Mouse (Mus musculus): ENCODE results near the gene Cip2a.
A peak's percentile ranks its signal among the peaks of the same experiment; 100 is the strongest.

The Cip2a gene

DNA sequence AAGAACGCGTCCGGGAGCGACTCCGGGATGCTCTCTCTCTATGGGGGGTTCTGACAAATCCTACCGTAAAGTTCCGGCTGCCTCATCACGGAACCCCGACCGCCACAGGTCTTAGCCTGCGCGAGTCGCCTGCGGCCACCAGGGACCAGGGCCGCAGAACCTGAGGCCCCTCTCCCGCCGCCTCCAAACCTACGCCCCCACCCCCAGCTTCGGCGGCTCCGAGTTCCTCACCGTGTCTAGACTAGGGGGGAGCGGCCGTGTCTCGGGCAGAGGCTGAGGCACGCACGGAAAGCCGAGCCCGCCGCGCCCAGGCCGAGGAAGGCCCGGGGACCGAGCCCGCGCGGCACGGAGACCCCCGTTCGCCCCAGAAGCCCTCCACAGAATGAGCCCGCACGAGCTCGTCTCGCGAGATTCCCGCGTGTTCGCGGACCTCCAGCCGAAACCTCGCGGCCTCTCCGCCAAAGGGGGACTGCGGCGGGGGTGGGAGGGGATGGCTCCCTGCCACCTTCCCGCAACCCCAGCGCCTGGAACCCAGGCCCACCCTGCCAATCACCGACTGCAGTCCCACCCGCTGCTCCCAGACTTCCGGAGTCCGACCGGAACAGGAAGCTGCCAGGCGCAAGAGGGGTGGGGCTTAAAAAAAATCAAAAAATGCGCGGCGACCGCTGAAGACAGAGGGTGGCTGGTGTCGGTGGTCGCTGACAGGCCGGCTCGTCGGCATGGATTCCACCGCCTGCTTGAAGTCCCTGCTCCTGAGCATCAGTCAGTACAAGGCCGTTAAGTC is at the start of gene Cip2a, which contains the start of gene Dzip3:
TSS of gene Cip2a (plus strand) at position 627 of the 784 bp plus-strand sequence.
TSS of gene Dzip3 (minus strand) at position 607 of the 784 bp plus-strand sequence.
- peak; percentile 89 to 90 for DNase-seq (ENCODE audit: low spot score in 2 of 2)

DNA sequence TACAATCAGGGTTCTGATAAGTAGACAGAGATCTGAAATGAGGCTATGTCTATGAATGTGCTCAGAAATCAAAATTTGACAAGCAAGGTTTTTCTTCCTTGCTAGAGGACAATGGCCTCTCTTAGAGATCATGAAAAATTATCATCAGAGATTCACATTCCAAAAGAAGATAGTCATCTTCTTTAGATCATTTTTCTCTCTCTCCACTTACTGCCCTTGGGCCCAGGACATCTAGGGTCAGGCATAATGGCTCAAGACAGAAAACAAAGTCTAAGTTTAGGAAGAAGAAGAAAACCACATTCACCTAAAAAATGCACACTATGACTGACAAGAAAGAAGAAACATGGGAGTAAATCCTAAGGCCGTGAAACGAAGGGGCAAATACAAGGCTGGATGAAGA is 21.0 kb upstream of the Cip2a start:
- DNase-seq (ENCODE audit: low spot score in 2 of 2) = no peak

DNA sequence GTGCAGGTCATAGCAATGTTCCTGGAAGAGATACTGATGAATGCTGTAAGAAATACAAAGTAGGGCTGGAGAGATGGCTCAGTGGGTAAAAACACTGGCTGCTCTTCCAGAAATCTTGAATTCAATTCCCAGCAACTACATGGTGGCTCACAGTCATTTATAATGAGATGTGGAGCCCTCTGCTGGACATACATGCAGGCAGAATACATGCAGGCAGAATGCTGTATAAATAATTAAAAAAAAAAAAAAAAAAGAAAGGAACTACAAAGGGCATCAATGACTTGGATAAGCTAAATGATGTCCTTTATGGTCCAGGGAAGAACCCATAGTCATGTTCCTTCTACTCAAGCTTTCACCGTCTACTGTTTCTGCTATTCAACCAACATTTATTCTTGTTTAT is 20.4 kb upstream of the Cip2a start:
- DNase-seq (ENCODE audit: low spot score in 2 of 2) = peak in 1 of 2 experiments; percentile 10

DNA sequence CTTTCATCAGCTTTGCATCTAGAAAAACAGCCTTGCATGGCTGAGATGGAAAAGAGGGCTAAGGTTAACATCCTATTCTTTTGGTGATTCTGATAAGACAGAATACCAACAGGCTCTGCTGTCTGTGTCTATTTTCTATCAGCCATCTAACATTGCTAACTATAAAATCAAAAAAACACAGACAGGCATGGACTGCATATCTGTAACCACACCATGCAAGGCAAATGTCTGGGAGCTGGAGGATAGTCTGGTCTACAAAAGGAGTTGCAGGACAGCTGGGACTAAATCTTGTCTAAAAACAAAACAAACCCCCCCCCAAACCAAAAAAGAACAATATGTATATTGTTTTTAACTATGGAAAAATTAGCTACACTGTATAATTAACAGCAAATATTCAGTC is 14.0 kb upstream of the Cip2a start:
- no peak for DNase-seq (ENCODE audit: low spot score in 2 of 2)

DNA sequence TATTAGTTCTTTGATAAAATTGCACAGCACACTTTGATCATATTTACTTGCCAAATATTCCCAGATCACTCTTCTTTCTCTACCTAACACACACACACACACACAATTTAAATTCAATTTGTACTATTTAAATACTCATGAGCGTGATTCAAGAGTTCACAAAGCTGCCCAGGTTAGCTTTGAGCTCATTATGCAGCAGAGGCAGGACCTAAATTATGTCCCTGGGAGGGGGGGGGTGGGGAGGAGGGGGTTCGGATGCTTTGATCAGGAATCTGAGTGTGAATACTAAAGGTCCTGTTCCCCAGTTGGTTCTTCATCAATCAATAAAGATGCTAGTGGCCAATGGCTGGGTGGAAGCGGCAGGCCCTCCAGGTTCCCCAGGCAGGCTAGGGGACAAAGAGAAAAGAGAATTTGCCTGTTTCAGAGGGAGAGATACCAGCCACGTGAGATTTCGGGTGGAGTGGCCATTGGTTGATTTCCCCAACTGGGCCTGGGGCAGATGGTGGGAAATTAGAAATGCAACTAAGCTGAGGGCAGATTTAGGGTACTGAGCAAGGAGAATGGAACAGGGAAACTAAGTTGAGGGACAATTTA is 8.9 kb upstream of the Cip2a start:
- DNase-seq (ENCODE audit: low spot score in 2 of 2) = no peak

DNA sequence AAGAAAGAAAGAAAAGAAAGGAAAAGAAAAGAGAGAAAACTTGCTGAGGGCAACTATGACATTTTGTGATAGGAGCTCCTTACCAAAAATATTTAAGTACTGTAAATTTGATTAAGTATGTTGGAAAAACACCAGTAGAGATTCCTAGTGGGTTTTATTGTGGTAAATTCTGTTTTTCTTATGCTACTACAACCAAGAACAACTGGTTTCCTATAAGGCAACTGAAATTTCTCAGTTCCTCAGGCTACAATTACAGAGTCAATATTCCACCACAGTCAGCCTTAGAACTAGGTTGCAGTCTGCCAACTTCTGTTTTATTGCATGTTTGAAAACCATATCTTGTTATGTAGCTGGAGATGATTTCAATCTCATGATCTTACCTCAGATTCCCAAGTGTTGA is 4.3 kb upstream of the Cip2a start:
- no peak for DNase-seq (ENCODE audit: low spot score in 2 of 2)

DNA sequence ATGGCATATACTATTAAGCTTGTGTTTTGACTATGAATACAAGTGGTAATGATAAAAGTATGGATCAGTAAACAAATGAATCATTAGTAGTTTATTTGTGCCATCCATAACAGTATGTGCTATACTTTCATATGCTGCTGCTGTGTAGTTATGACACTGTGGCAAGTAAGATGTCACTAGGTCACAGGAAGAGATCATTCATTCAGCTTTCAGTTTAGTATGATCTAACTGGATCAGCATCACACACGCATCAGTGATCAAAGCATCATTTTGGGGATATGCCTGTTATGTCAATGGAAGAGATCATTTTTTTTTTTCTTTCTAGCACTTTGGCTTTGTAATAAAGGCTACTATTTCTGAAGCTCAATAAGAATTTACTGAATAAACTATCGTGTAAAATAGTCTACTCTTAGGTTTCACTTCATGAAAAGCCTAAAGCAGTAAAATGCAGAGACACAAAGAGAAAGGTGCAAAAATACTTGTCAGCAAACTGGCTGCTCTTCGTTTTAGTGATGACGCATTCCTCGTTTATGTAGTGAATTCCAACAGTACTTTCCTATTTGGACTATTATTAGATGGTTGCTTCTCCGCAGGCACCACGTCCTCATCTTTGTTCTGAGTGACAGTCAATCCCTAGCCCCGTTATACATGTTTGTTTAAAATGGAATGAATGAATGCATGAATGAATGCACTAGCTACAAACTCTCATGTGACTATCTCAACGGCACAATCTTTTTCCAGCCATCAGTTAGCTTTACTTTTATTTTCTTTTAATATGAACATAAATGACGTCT is 1.4 kb upstream of the Cip2a start:
- DNase-seq (ENCODE audit: low spot score in 2 of 2) = no peak

DNA sequence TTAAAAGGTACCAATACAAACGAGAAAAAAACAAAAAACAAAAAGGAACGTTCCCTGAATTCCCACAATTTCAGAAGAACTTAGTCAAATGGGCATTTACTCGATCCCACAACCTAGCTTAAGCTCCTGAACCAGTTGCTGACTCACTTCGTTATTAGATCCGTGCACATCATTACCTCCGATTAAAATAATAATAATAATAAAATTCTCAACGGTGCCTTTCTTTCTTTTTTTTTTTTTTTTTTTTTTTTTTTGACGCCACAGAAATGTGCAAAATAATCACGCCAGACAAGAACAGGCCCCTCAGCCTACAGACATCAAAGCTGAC is 790 bp upstream of the Cip2a start:
- DNase-seq (ENCODE audit: low spot score in 2 of 2) = no peak

DNA sequence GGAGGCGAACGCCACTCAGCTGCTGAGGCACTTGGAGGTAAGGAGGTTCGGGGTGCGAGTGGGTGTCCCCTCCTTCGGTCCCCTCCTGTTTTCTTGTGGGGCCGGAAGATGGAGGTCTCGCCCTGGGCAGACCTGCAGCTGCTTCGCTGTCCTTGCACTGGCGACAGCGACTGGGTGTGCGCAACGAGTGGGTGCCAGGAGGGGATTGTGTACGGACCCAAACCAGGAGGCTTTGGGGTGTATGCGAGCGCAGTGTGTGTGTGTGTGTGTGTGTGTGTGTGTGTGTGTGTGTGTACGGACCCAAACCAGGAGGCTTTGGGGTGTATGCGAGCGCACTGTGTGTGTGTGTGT is 333 bp downstream of the Cip2a start:
- DNase-seq (ENCODE audit: low spot score in 2 of 2) = no peak

DNA sequence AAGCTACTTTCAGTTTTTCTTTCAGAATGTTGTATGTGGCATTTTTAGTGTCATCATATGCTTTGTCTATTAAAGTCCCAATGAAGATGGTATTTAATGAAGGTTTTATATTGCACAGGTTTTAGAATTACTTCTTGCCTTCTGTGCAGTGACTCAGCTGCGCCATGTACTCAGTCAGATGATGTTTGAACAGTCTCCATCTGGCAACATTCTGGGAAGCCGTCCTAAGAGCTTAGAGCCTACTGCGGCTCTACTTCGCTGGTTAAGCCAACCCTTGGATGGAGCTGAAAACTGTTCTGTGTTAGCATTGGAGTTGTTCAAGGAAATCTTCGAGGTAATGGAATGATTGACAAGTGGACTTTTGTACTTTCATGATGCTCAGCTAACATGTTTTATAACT is 10.2 kb downstream of the Cip2a start:
- no peak for DNase-seq (ENCODE audit: low spot score in 2 of 2)

DNA sequence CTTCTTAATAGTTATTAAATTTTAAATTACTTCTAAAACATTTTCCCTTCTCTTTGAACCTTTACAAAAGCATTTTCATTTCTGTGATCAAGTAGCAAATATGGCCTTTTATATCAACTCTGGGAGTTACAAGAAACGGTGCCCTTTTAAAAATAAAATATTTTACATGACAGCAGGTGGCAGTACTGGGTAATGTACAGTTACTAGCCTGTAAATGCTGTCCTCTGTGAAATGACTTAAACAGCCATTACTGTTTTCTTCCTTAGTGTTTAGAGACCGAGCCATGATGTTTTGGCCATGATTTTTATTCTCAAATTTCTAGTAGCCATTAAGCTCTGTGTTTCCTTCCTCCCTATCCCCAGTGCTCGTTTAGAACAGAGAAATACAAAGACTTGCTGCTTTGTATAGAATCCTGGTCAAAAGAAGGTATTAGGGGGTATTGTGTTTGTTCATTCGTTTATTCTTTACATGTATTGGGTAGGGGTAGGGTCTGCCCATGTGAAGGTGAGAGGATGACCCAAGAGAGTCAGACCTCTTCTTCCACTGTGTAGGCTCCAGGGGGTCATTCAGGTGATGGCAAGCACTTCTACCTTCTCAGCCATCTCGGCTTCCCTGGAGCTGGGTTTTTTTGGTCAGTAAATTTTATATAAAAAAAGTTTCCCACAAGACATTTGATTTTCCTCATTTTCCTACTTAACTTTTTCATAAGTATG is 22.8 kb downstream of the Cip2a start:
- no peak for DNase-seq (ENCODE audit: low spot score in 2 of 2)

DNA sequence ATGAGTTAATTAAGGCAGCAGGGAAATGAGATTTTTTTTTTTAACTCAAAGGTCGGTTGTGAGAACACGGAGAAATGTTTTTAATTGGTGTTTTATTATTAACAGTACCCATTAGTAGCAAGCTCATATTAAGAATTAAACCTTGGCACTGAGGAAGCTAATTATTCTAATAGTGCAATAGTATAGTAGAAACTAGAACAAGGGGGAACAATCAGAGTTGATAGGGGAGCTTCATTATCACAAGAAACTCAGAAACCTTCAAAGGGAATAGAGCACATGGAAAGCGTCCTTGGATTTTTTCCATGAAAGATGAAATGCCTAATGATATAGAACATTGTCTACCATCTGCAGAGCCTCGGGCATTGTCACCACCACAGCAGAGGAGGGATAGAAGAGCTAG is 41.9 kb downstream of the Cip2a start:
- no peak for DNase-seq (ENCODE audit: low spot score in 2 of 2)

DNA sequence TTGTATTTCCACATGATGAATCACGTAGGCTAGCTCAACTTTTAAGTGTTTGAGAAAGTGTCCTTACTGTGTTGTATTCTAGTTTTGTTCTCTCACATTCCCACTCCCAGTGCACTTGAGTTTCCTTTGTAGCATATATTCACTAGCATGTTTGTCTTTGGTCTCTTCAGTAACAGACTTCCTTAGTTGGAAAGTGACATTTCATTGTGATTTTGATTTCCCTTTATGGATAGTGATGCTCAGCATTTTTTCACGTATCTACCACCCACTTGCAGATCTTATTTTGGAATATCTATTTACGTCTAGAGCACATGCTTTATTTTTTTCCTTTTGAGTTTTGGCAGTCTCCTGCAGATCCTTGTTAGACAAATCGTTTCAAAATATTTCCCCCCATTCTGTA is 43.8 kb downstream of the Cip2a start:
- no peak for DNase-seq (ENCODE audit: low spot score in 2 of 2)

DNA sequence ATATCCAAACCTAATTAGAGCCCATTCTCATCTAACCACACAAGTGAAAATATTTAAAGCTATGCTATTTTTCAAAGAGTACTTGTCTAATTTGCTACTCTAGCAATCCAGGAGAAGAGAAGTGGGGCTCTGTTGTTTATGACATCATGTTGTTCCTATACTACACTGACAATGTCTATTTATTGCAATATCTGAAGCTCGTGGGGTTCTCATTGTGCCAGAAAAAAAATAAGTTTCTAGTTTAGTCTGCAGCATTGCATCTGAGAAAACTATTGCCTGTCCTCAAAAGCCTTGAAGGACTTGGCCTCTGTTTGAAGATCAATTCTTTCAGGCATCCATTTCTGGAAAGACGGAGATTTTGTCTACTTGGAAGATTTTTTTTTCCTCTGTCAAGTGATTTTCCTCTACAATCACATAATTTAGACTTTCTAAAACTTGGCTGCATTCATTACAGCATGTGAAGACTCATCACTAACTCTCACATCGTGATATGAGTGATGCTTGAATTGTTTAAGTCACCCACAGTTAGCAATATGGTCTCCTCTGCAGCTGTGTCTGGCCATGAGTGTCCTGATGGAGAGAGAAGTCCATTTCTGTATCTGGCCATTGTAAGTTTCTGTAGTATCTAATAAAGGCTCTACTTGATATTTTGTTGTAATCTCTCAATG is 46.7 kb downstream of the Cip2a start:
- no peak for DNase-seq (ENCODE audit: low spot score in 2 of 2)

DNA sequence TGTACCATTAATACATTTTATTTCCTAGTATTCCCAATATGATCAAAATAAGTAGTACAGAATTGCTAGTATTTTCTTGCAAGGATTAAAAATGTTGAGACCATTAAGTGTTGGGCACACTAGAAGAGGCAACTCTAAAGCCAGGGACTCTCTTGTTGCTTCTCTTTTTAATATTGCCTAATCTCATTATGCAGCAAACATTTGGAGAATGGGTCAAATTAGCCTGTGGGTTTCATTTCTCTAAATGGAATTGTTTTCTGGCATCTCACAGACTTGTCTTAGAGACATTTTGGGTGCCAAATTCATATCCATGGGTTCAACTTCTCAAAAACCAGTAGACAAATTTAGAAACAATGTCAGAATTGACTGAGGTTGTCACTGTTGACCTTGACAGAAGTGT is 55.2 kb downstream of the Cip2a start:
- no peak for DNase-seq (ENCODE audit: low spot score in 2 of 2)

DNA sequence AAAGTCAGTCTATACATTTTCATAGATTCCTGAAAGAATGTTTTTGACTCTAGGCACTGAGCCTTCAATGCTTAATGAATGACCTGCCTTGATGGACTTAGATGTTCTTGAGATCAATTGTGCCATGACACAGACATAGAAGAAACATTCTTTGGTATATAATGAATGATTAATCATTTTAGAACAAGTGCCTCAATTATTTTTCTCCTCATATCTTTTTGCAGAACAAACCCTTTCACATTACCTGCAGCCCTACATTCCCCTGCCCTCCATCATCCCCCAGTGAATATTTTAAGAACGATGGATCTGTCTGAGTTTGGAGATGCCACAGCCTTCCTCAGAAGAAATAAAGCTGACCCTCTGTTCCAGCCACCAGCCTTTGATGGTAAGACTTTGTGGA is 63.2 kb downstream of the Cip2a start, which contains the start of gene Myh15:
TSS of gene Myh15 (plus strand) at position 301 of the 400 bp plus-strand sequence.
- DNase-seq (ENCODE audit: low spot score in 2 of 2) = no peak

Data from thymus, postnatal 10 days (tissue).